Mouse (Mus musculus) inflammation-experienced regulatory T-cells, adult 6 months (primary cell): ENCODE measurements around the gene Ccr9. TPM values are rescaled to one million over a fixed set of nuclear protein-coding genes. Genes with fewer than 3 reads are reported as not detected.
"Not testable (repeated sequence)": the region's sequence is repeated elsewhere in the genome, so short reads cannot be mapped to it uniquely, and the experiment has no call there.

Experiments used
- ATAC-seq: one replicate; pipeline ENCODE4 v1.8.0; 2017
- polyA plus RNA-seq, 3 experiments: library from polyadenylated mRNA; unstranded; fragments of 100-300 nt; shearing (Covaris generic); gene quantifications; one replicate each; pipeline ENCODE4 v1.2.1; 2017

Gene Ccr9
- polyA plus RNA-seq = 10 to 100 TPM in 2 of 3 experiments, 1 to 10 TPM in 1; 5.2 to 42.3 (median 34.9) TPM

- no peak for ATAC-seq
These were observed at the start of gene Ccr9, which contains the start of gene Slc6a20a for GRCm38 (mm10) chr9:123678327-123679105. Gene Ccr9 (plus strand): TSS chr9:123678439. Gene Slc6a20a (minus strand): TSS chr9:123678885.

DNA sequence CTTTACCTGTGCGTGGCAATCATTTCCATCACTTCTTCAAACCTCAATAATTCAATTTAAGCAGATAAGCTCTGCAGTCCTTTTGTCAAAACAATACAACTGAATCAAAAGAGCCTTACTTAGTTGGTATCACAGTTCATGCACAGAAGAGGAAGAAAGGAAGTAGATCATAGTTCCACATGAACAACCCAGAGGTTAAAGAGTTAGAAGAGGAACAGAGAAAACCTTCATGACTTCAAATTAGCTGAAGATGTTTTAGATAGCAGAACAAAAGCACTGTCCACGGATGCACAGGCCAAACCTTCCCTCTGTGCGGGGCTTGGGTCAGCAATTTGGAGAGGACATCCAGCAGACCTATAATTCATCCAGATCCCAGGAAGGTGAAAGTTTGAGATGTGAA is 46.6 kb upstream of the Ccr9 start:
- ATAC-seq = no peak

DNA sequence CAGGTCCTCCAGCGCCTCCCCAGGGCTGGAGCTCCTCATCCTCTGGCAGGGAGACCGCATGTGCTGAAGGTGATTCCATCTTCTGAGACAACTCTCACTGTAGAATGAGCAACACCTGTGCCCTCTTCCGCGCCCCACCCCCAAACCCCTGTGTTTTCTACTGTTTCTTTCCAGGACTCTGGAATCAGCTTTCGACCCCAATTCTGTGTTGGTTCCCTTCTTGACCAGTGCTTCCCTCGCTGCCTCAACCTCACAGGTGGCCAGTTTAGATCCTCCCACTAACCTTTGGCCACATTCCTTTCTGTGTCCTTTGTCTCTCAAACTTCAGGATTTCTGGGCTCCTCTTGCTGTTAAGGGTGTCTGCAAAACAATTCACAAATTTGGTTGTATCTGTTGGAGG is 46.0 kb upstream of the Ccr9 start, which contains the start of gene Slc6a20b:
Gene Slc6a20b, minus strand, starts transcription at position 285 of the 400 bp plus-strand sequence.
- ATAC-seq = no peak

DNA sequence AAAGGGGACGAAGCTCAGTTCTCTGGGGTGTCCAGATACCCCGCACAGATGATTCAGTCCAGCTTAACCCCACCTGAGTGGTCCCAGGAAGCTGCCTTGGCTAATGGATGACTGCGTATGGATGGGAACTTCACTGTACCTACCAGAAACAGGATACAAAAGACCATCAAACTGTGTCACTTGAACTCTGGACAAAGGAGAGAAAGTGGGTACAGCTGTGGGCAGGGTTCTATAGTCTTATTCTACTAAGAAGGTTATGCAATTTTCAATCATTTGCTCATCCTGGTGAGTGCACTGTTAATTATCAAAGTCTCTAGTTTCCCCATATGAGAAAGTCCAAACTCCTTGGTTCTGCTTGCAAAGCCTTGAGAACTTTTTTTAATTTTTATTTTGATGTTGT is 45.2 kb upstream of the Ccr9 start:
- no peak for ATAC-seq

DNA sequence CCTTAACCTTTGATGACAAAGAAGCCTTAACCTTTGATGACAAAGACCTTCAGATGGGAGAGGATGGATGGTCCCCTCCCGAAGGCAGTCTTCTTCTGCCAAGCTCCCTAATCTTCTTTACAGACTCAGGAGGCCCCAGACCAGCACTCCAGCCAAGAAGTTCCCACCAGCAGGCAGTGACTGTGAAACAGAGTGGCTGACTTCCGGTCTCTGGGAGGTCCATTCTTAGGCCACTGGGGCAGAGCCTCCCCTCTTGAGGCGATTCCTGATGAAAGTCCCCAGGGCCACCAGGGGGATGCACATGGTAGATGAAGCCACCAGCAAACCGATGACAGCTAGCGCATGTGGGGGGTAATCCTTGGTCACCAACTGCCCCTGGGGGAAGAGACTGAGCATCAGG is 41.5 kb upstream of the Ccr9 start:
- ATAC-seq = no peak

DNA sequence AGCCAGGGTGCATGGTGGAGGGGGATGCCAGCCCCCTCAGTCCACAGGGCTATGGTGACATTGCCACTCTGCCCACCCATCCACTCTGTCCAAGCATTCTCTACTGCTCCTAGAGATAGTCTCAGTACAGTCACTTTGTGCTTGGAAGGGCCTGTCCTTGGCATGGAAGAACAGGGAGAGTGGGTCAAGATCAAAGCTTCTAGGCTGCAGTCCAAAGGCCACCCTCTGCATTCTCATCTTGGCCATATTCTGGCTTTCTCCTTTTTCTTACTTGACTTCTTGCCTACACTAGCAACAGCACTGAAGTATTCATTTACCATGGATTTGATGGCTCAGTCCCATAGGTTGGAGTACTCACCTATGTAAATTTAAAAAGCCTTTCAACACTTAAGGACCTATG is 40.0 kb upstream of the Ccr9 start:
- ATAC-seq = no peak

DNA sequence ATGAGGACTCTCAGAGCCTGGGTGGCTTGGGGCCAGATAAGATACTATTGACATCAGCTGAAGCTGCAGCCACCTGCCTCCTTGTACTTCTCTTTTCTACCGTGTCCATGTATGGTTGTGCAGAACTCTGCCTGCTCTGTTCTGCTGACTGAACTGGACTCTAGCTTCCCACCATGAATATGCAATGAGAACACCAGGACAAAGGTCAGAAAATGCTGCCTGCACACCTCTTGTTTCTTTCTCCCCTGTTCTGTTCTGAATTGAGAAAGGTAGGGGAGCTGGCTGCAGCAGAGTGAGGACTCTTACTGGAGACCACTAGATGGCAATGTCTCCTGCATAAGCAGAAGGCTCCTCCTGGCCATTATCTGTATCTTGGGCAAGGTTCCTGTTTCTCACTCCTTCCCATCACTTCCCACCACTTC is 39.6 kb upstream of the Ccr9 start:
- no peak for ATAC-seq

DNA sequence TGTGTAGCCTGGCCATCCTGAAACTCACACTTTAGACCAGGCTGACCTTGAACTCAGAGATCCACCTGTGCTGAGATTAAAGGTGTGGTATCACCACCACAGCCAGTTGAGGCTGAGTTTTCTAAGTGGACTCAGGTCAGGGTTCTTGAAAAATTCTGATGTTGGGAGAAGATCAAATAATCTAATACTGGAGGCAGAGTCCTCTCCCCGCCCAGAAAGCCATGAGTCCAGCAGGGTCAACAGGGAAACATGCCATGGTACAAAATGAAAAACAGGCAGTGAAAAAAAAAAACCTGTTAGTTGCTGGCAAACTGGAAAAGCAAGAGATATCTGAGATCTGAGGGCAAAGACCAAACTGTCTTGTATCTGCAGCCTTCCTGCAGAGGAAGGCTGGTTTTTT is 38.1 kb upstream of the Ccr9 start:
- ATAC-seq = no peak

GRCm38 (mm10) chr9:123649785-123650511 is 28.3 kb upstream of the Ccr9 start:
- no peak for ATAC-seq

GRCm38 (mm10) chr9:123651369-123651768 is 26.9 kb upstream of the Ccr9 start:
- ATAC-seq = no peak

DNA sequence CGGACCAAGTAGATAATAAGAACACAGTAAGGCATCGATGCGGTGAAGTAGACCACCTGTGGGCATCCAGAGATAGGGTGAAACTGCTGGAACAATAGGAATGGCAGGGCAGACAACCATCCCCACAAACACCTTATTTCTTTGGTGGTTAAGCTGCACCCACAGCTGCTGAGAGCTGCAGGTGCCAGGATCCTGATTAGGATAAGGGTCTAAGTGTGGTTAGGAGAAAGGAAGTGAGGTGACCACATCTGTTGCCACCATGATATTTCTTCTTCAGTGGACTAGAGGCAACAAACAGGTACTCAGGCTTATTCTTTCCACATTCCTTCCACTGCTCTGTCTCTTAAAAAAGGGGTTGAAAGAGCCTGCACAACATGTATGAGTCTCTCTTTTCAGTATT is 20.8 kb upstream of the Ccr9 start:
- no peak for ATAC-seq

GRCm38 (mm10) chr9:123658981-123659380 is 19.3 kb upstream of the Ccr9 start:
- ATAC-seq = no peak

DNA sequence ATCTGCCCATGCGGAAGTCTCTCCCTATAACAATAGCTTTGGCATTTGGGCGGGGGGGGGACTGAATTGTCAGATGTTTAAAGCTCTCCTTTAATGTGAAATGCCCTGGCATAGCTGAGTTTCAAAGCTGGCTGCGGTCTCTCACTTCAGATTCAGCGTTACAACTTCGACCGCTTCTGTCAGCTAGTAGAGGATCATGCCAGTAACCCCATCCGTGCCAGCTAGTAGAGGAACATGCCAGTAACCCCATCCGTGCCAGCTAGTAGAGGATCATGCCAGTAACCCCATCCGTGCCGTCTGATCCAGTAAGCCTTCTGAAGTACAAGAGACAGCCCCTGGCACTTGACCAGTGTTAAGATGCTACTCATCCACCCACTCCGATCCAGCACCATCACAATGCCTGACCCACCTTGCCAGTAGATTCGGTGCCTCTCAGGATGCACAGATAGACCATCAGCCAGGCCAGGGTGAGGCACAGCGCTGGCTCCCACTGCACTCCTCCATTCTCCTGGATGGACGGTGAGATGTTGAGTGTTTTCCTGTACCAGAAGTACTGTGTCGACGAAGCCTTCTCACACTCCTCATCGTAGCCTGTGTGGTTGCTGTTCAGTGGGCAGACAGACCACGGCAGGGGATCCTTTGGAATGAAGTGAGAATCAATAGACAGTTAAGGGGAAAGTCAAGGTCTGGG is 18.1 kb upstream of the Ccr9 start:
- ATAC-seq = not testable (repeated sequence)

GRCm38 (mm10) chr9:123665645-123666044 is 12.6 kb upstream of the Ccr9 start:
- ATAC-seq = no peak

DNA sequence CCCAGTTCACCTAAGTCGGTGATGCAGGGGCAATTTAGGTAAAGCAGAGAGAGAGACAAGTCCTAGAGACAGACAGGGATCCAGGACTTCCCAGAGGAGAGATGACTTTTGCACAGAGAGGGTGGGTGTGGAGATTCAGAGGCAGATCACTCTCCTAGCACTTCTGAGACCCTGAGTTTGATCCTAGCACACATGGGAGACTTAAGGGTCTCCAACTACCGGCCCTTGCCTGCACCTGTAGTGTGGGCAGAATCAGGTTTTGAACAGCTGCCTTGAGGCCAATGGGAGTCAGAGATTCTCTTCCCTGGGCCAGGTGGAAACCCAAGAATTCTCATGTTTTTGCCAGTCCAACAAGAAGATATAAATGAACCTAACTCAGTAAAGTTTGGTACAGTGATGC is 959 bp downstream of the Ccr9 start:
- ATAC-seq = no peak

GRCm38 (mm10) chr9:123683704-123684103 is 5.5 kb downstream of the Ccr9 start:
- ATAC-seq = no peak

- ATAC-seq = no peak
These were observed 8.0 kb downstream of the Ccr9 start for GRCm38 (mm10) chr9:123686206-123686605.

DNA sequence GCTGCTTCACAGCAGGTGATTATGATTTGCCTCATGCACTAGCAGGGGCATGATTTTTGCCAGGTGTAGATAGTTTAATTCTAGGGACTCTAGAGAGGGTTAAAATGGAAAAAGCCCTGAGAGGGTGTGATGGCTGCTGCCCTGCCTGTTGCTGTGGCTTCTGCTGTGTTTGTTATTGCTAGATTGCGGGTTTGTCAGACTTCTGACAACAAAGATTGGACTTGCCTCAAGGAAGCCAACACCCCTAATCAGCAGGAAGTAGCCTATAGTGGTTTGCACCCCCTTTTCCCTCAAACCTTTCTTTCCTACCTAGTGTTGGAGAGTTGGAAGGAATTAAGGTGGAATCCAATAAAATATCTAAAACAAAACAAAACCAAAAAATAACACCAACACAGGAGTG is 10.0 kb downstream of the Ccr9 start:
- ATAC-seq = no peak

DNA sequence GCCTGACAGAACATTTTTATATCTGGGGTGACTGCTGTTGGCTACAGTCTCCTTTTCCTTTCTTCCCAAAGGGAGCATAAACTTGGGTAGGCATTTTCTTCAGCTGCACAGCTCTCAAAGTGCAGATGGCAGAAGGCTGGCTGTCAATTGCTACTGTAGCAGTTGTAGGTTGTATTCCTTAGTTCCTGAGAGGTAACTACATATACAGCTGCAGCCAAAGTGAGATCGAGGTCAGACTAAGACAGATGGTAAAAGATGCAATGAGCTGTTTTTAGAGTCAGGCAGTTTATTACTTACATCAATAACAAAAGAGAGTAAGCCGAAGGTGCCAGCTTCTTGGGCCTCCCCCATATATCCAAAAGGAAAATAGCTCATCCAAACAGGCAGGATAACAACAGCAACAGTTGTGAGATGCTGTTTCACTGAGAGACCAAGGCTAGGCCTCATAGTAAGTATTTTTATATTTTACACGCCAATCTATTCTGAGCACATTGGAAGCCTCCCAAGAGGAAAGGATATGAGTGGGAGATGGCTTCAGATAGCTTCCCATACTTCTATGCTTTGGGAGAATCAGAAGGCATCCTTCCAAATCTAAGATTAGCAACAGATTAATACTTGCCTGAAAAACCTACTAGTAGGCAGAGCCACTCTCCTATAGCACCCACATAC is 17.5 kb downstream of the Ccr9 start:
- no peak for ATAC-seq

DNA sequence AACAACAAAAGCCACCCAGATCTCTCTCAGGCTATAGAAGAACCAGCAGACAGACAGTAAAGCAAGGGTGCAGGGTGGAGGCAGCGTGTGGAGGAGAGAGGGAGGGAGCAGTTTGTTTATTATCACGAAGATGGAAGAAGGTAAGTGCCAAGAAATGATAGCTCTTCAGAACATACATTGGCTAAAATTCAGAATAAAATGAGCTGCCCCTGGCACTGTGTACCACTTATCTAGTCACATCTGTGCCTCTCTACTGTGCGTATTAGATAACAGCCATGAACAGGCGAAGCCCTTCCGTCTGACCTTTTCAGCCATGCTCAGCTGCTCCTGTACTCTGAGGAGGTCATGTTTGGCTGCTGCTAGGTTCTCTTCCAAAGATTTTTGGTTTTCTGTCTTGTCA is 23.6 kb downstream of the Ccr9 start:
- no peak for ATAC-seq

DNA sequence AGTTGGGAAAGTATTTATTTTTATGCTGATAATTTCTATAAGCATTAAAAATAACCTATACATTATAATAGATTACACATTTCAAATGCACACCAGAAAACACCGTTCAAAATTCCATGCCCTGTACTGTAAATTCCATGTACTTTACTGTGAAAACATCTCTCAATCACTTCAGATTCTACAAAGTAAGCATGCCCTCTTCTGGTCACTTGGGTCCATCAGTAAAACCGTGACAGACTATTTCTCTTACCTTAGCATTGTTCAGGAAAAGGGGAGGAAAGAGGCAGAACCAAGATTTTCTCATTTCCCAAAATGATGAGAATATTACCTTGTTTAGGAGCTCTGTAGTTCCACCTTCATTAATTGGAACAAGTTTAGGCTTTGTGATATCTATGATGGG is 31.0 kb downstream of the Ccr9 start:
- ATAC-seq = no peak

DNA sequence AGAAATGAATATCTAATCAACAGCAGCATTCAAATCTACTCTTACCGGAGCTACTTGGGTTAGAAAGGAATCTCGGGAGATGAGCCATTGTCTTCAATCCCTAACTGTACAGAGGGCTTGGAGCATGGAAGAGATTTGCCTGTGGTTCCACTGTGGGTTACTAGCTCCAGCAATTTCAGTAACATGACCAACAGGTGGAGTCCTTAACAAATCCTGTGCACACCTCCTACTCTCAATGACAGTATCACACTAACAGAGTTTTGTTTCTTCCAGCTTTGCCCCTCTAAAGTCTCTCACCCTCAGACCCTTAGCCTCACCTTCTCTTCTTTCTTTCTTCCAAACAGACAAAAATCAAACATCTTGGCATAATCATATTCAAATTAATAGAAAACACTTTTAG is 34.9 kb downstream of the Ccr9 start:
- no peak for ATAC-seq

- ATAC-seq = no peak
These were observed 38.1 kb downstream of the Ccr9 start for GRCm38 (mm10) chr9:123716301-123716700.
